Mouse (Mus musculus) MEL (cell line): Measurements from ENCODE around the gene Gm27027. TPM values are rescaled to one million over a fixed set of nuclear protein-coding genes. Genes with fewer than 3 reads are reported as not detected.
A peak's percentile ranks its signal among the peaks of the same experiment; 100 is the strongest.

Experiments used
- DNase-seq: peaks from one replicate; pipeline ENCODE4 v3.0.0; 2011; ENCODE audit warnings: low read depth, low spot score
- H3K27ac ChIP-seq: 2 replicates; pipeline ENCODE4 v1.5.1; 2012; ENCODE audit warnings: low read depth, mild to moderate bottlenecking, control low read depth, low read length, moderate library complexity; ENCODE audit not compliant: control insufficient read depth
- H3K27me3 ChIP-seq, 2 experiments: fragments of 150-350 bp in 1 of 2; sonication (generic) in 1 of 2; 2 replicates each; pipeline ENCODE4 v1.6.1; 2012; ENCODE audit warnings: low read length in 2 of 2, mild to moderate bottlenecking in 2 of 2, improper control_type of control experiment in 1 of 2, moderate library complexity in 1 of 2; ENCODE audit not compliant: insufficient read depth in 2 of 2, control insufficient read depth in 1 of 2
- H3K36me3 ChIP-seq, 2 experiments: 2 replicates each; pipeline ENCODE4 v1.6.1; 2012 to 2014; ENCODE audit warnings: low read length in 2 of 2, improper control_type of control experiment in 1 of 2, inconsistent platforms in 1 of 2, mild to moderate bottlenecking in 1 of 2; ENCODE audit not compliant: insufficient read depth in 2 of 2, control insufficient read depth in 1 of 2
- H3K4me1 ChIP-seq, 2 experiments: fragments of 150-350 bp in 1 of 2; sonication (generic) in 1 of 2; 2 replicates each; pipeline ENCODE4 v1.6.1; 2012; ENCODE audit warnings: low read length in 2 of 2, improper control_type of control experiment in 1 of 2, mild to moderate bottlenecking in 1 of 2; ENCODE audit not compliant: insufficient read depth in 2 of 2, control insufficient read depth in 1 of 2
- H3K4me3 ChIP-seq, 2 experiments: fragments of 150-350 bp in 1 of 2; sonication (generic) in 1 of 2; 2 replicates each; pipeline ENCODE4 v1.5.1; 2012; ENCODE audit warnings: low read depth in 2 of 2, low read length in 2 of 2, mild to moderate bottlenecking in 2 of 2, moderate library complexity in 2 of 2, control low read depth in 1 of 2, improper control_type of control experiment in 1 of 2; ENCODE audit not compliant: control insufficient read depth in 1 of 2, insufficient read depth in 1 of 2
- H3K79me2 ChIP-seq: 2 replicates; pipeline ENCODE4 v1.6.1; 2012; ENCODE audit warnings: mild to moderate bottlenecking, low read length, moderate library complexity; ENCODE audit not compliant: control insufficient read depth, poor library complexity, insufficient read depth
- H3K9ac ChIP-seq: 2 replicates; pipeline ENCODE4 v1.6.1; 2012; ENCODE audit warnings: low read depth, mild to moderate bottlenecking, control low read depth, low read length, moderate library complexity; ENCODE audit not compliant: control insufficient read depth, poor library complexity, severe bottlenecking
- H3K9me3 ChIP-seq: fragments of 150-350 bp; sonication (generic); replicated peaks from 2 replicates; pipeline ENCODE4 v1.6.1; 2012; ENCODE audit warnings: mild to moderate bottlenecking, low read length, improper control_type of control experiment, moderate library complexity; ENCODE audit not compliant: insufficient read depth
- BHLHE40 ChIP-seq: IDR thresholded peaks from 2 replicates; pipeline ENCODE4 v1.6.1; 2012; ENCODE audit warnings: low read depth, mild to moderate bottlenecking, inconsistent platforms, low read length, improper control_type of control experiment, borderline replicate concordance
- CHD2 ChIP-seq: IDR thresholded peaks from 2 replicates; pipeline ENCODE4 v1.6.1; 2011; ENCODE audit warnings: low read length, improper control_type of control experiment
- CTCF ChIP-seq, 3 experiments: IDR thresholded peaks in 2 of 3; conservative IDR thresholded peaks in 1 of 3; 2 replicates each; pipeline ENCODE4 v1.5.1; 2011 to 2012; ENCODE audit warnings: low read length in 3 of 3, low read depth in 2 of 3, mild to moderate bottlenecking in 2 of 3, improper control_type of control experiment in 1 of 3, inconsistent platforms in 1 of 3, mixed read lengths in 1 of 3, moderate library complexity in 1 of 3; ENCODE audit not compliant: control insufficient read depth in 1 of 3, insufficient read depth in 1 of 3, poor library complexity in 1 of 3, severe bottlenecking in 1 of 3
- E2F4 ChIP-seq: IDR thresholded peaks from 2 replicates; pipeline ENCODE4 v1.6.1; 2011; ENCODE audit warnings: low read depth, low read length, improper control_type of control experiment, borderline replicate concordance
- ELF1 ChIP-seq: IDR thresholded peaks from 2 replicates; pipeline ENCODE4 v1.6.1; 2014; ENCODE audit warnings: low read depth, mild to moderate bottlenecking, inconsistent platforms, low read length, improper control_type of control experiment, moderate library complexity
- EP300 ChIP-seq, 2 experiments: IDR thresholded peaks; 2 replicates each; pipeline ENCODE4 v1.6.1; 2011; ENCODE audit warnings: improper control_type of control experiment in 2 of 2, low read length in 2 of 2, low read depth in 1 of 2, mild to moderate bottlenecking in 1 of 2
- ETS1 ChIP-seq: IDR thresholded peaks from 2 replicates; pipeline ENCODE4 v1.6.1; 2012; ENCODE audit warnings: low read depth, mild to moderate bottlenecking, inconsistent platforms, low read length, improper control_type of control experiment, moderate library complexity
- GABPA ChIP-seq: IDR thresholded peaks from 2 replicates; pipeline ENCODE4 v1.6.1; 2012; ENCODE audit warnings: low read depth, mild to moderate bottlenecking, inconsistent platforms, low read length, improper control_type of control experiment, moderate library complexity
- GATA1 ChIP-seq: IDR thresholded peaks from 2 replicates; pipeline ENCODE4 v1.6.1; 2011; ENCODE audit warnings: low read depth, low read length, improper control_type of control experiment
- HCFC1 ChIP-seq: IDR thresholded peaks from 2 replicates; pipeline ENCODE4 v1.6.1; 2012; ENCODE audit warnings: low read depth, mild to moderate bottlenecking, inconsistent platforms, low read length, improper control_type of control experiment, moderate library complexity
- JUND ChIP-seq: IDR thresholded peaks from 2 replicates; pipeline ENCODE4 v1.6.1; 2011; ENCODE audit warnings: low read depth, mild to moderate bottlenecking, improper control_type of control experiment, low read length
- KAT2A ChIP-seq: conservative IDR thresholded peaks from 2 replicates; pipeline ENCODE4 v1.6.1; 2012; ENCODE audit warnings: low read depth, low read length, improper control_type of control experiment, inconsistent platforms
- MYC ChIP-seq: IDR thresholded peaks from 2 replicates; pipeline ENCODE4 v1.6.1; 2011; ENCODE audit warnings: low read depth, mild to moderate bottlenecking, low read length, improper control_type of control experiment, moderate library complexity
- NELFE ChIP-seq: IDR thresholded peaks from 2 replicates; pipeline ENCODE4 v1.6.1; 2011; ENCODE audit warnings: low read depth, low read length, improper control_type of control experiment
- POLR2AphosphoS2 ChIP-seq: IDR thresholded peaks from 2 replicates; pipeline ENCODE4 v1.6.1; 2011; ENCODE audit warnings: low read length, improper control_type of control experiment
- RAD21 ChIP-seq: IDR thresholded peaks from 2 replicates; pipeline ENCODE4 v1.6.1; 2011; ENCODE audit warnings: mild to moderate bottlenecking, low read depth, low read length, improper control_type of control experiment
- RCOR1 ChIP-seq: IDR thresholded peaks from 2 replicates; pipeline ENCODE4 v1.6.1; 2012; ENCODE audit warnings: low read depth, mild to moderate bottlenecking, inconsistent platforms, low read length, improper control_type of control experiment
- SMC3 ChIP-seq: IDR thresholded peaks from 2 replicates; pipeline ENCODE4 v1.6.1; 2011; ENCODE audit warnings: low read depth, low read length, improper control_type of control experiment
- TAL1 ChIP-seq: IDR thresholded peaks from 2 replicates; pipeline ENCODE4 v1.6.1; 2012; ENCODE audit warnings: mild to moderate bottlenecking, inconsistent platforms, low read length, moderate library complexity, mixed read lengths
- TBP ChIP-seq: IDR thresholded peaks from 2 replicates; pipeline ENCODE4 v1.8.0; 2011; ENCODE audit warnings: low read depth, low read length, improper control_type of control experiment
- TCF12 ChIP-seq: IDR thresholded peaks from 2 replicates; pipeline ENCODE4 v1.6.1; 2014; ENCODE audit warnings: low read depth, mild to moderate bottlenecking, inconsistent platforms, low read length, improper control_type of control experiment, moderate library complexity
- USF1 ChIP-seq: IDR thresholded peaks from 2 replicates; pipeline ENCODE4 v1.6.1; 2014; ENCODE audit warnings: low read depth, mild to moderate bottlenecking, inconsistent platforms, low read length, improper control_type of control experiment, moderate library complexity
- USF2 ChIP-seq, 2 experiments: IDR thresholded peaks; 2 replicates each; pipeline ENCODE4 v1.6.1; 2011 to 2012; ENCODE audit warnings: improper control_type of control experiment in 2 of 2, low read length in 2 of 2, borderline replicate concordance in 1 of 2, inconsistent platforms in 1 of 2, low read depth in 1 of 2, mild to moderate bottlenecking in 1 of 2; ENCODE audit not compliant: insufficient read depth in 1 of 2
- ZC3H11A ChIP-seq: IDR thresholded peaks from 2 replicates; pipeline ENCODE4 v1.6.1; 2012; ENCODE audit warnings: low read depth, mild to moderate bottlenecking, inconsistent platforms, low read length, improper control_type of control experiment
- ZKSCAN1 ChIP-seq: IDR thresholded peaks from 2 replicates; pipeline ENCODE4 v1.6.1; 2012; ENCODE audit warnings: low read depth, mild to moderate bottlenecking, inconsistent platforms, low read length, improper control_type of control experiment, moderate library complexity
- ZMIZ1 ChIP-seq: IDR thresholded peaks from 2 replicates; pipeline ENCODE4 v1.6.1; 2012; ENCODE audit warnings: low read depth, mild to moderate bottlenecking, inconsistent platforms, low read length, improper control_type of control experiment, moderate library complexity
- polyA plus RNA-seq, 2 experiments: library from polyadenylated mRNA; stranded (reverse) in 1 of 2; unstranded in 1 of 2; fragments of >175 nt in 1 of 2; fragments of >200 nt in 1 of 2; gene quantifications; 2 replicates each; pipeline versions ENCODE4 v1.2.1 to v1.2.4; 2012; ENCODE audit warnings: low replicate concordance in 2 of 2, low read depth in 1 of 2; ENCODE audit not compliant: insufficient read length in 2 of 2, insufficient read depth in 1 of 2, missing spikeins in 1 of 2
- total RNA-seq: library from RNA; depleted of rRNA; stranded (reverse); fragments of 300-350 nt; gene quantifications from 2 replicates; pipeline ENCODE4 v1.2.3, GENCODE M21; 2012

Gm27027 gene
- total and polyA plus RNA-seq, 3 experiments = not detected

DNA sequence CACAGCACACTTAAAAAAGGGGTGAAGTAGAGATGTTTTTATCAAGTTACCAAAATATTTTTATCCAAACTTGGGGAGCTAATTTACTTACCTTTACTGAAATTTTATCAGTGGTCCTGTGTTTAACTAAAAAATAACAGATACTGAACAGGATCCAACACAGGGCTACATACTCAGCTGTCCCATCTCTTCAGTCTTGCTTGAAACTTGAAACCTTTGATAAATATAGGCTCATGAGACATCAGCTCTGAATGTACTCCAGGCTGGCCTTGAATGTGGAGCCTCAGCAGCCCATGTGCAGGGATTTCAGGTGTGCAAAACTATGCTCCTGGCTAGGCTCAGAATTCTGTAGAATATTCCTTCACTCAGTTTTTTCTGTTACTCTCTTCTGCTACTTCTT lies 34.4 kb upstream of the Gm27027 start:
- TF ChIP-seq JUND (no peak), GABPA (no peak), BHLHE40 (no peak), NELFE (no peak), EP300 (IDR thresholded peaks at IDR 0.05; ENCODE audit: low read depth in 1 of 2, low read length in 2 of 2) (no peak), ZMIZ1 (no peak), TAL1 (no peak), RAD21 (no peak), USF2 (IDR thresholded peaks at IDR 0.05; ENCODE audit: borderline replicate concordance in 1 of 2, insufficient read depth in 1 of 2, low read depth in 1 of 2, low read length in 2 of 2) (no peak), E2F4 (no peak), ELF1 (no peak), GATA1 (no peak), HCFC1 (no peak), SMC3 (no peak), CTCF (IDR thresholded peaks at IDR 0.05 in 2 of 3, conservative IDR thresholded peaks at IDR 0.05 in 1 of 3; ENCODE audit: control insufficient read depth in 1 of 3, insufficient read depth in 1 of 3, low read depth in 2 of 3, low read length in 3 of 3, poor library complexity in 1 of 3, severe bottlenecking in 1 of 3) (no peak), CHD2 (no peak), ETS1 (no peak), TCF12 (no peak)
- Histone ChIP-seq H3K4me3 (no peak overlapping the region), H3K9me3 (no peaks in the 10 kb centered on the region), H3K36me3 (peaks cover 0 to 2% of the 10 kb centered on the region in 2 experiments; a peak in 2 of 4 replicates), H3K79me2 (no peaks in the 10 kb centered on the region), H3K9ac (no peak overlapping the region), H3K27ac (no peak overlapping the region), H3K27me3 (no peaks in the 10 kb centered on the region), H3K4me1 (no peaks in the 10 kb centered on the region)
- no peak for DNase-seq

DNA sequence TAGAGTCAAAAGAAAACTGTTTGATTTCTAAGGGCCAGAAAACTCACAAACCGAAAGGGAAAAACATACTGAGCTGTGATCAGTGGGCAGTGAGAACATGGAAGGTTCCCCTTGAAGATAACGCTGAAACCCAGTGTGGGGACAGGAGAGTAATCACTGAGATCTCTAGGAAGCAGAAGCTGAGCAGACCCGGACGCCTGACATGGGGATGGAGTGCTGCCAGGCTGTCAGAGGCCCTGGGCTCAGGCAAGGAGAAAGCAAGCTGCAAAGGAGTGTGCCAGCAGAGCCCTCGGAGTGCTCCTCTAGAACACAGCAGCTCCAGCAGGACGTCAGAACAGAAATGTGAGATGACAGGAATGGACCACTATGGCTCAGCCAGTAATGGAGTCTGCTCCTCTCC lies 28.5 kb upstream of the Gm27027 start:
- H3K4me3 ChIP-seq = peak overlapping the region; percentile 2 to 9; a peak in 2 of 4 replicates
- TF ChIP-seq MYC (no peak), TBP (no peak), GABPA (no peak), POLR2AphosphoS2 (no peak), USF1 (no peak), RCOR1 (0 out of 2 replicates have a peak, but pooled peaks have one; percentile 16), ZKSCAN1 (no peak), USF2 (IDR thresholded peaks at IDR 0.05; ENCODE audit: borderline replicate concordance in 1 of 2, insufficient read depth in 1 of 2, low read depth in 1 of 2, low read length in 2 of 2) (no peak), KAT2A (no peak), GATA1 (peak; percentile 27; the same call in 1 of the 2 replicates), ZC3H11A (no peak), ETS1 (no peak)
- DNase-seq = peak; percentile 65
- no peaks in the 10 kb centered on the region for H3K27me3 ChIP-seq
- H3K9ac ChIP-seq = no peak overlapping the region
- H3K9me3 ChIP-seq = no peaks in the 10 kb centered on the region
- H3K4me1 ChIP-seq = peaks cover 0 to 6% of the 10 kb centered on the region in 2 experiments; a peak in 3 of 4 replicates
- H3K36me3 ChIP-seq = no peaks in the 10 kb centered on the region
- no peak overlapping the region for H3K27ac ChIP-seq
- H3K79me2 ChIP-seq = no peaks in the 10 kb centered on the region
